Mouse (Mus musculus) liver, embryonic 14.5 days (tissue): ENCODE results near the gene Ppp1r14a. TPM values are rescaled to one million over a fixed set of nuclear protein-coding genes. Genes with fewer than 3 reads are reported as not detected.

ENCODE experiments used
- ATAC-seq: fragments of 200-750 bp; cut with Nextera tagmentation; 2 replicates; pipeline ENCODE4 v1.8.0; 2017; ENCODE audit warnings: moderate number of reproducible peaks, mild to moderate bottlenecking, moderate library complexity; ENCODE audit not compliant: insufficient read depth
- DNase-seq, 3 experiments: peaks; one replicate each; pipeline ENCODE4 v3.0.0-alpha.2; 2012 to 2013; ENCODE audit warnings: low read depth in 3 of 3, low spot score in 3 of 3
- H3K27ac ChIP-seq: fragments of 300-500 bp; sonication (generic); 2 replicates; pipeline ENCODE4 v1.5.1; 2014; ENCODE audit warnings: moderate library complexity, mild to moderate bottlenecking, control low read depth, inconsistent platforms
- H3K27me3 ChIP-seq: fragments of 300-500 bp; sonication (generic); 2 replicates; pipeline ENCODE4 v1.6.1; 2014; ENCODE audit warnings: mild to moderate bottlenecking, low read length, moderate library complexity; ENCODE audit not compliant: control insufficient read depth, insufficient read depth
- H3K36me3 ChIP-seq: fragments of 300-500 bp; sonication (generic); replicated peaks from 2 replicates; pipeline ENCODE4 v1.6.1; 2014; ENCODE audit warnings: low read depth; ENCODE audit not compliant: control insufficient read depth, insufficient read depth
- H3K4me1 ChIP-seq, 2 experiments: fragments of 200-500 bp in 1 of 2; fragments of 300-500 bp in 1 of 2; sonication (generic) in 1 of 2; replicated peaks; 2 replicates each; pipeline ENCODE4 v1.6.1; 2012 to 2014; ENCODE audit warnings: antibody characterized with exemption in 1 of 2, inconsistent platforms in 1 of 2, low read length in 1 of 2; ENCODE audit not compliant: control insufficient read depth in 2 of 2, insufficient read depth in 2 of 2
- H3K4me2 ChIP-seq: fragments of 300-500 bp; sonication (generic); 2 replicates; pipeline ENCODE4 v1.6.1; 2014; ENCODE audit warnings: low read depth, mild to moderate bottlenecking, control low read depth, moderate library complexity
- H3K4me3 ChIP-seq, 2 experiments: fragments of 200-500 bp in 1 of 2; fragments of 300-500 bp in 1 of 2; sonication (generic) in 1 of 2; 2 replicates each; pipeline ENCODE4 v1.5.1; 2012 to 2014; ENCODE audit warnings: low read depth in 2 of 2, low read length in 2 of 2, mild to moderate bottlenecking in 2 of 2, control low read depth in 1 of 2, inconsistent platforms in 1 of 2, moderate library complexity in 1 of 2; ENCODE audit not compliant: insufficient read depth in 1 of 2
- H3K9ac ChIP-seq: fragments of 300-500 bp; sonication (generic); replicated peaks from 2 replicates; pipeline ENCODE4 v1.6.1; 2014; ENCODE audit warnings: mild to moderate bottlenecking, control low read depth, moderate library complexity
- H3K9me3 ChIP-seq: fragments of 300-500 bp; sonication (generic); 2 replicates; pipeline ENCODE4 v1.6.1; 2016; ENCODE audit warnings: low read length, mixed read lengths; ENCODE audit not compliant: control insufficient read depth
- CTCF ChIP-seq: IDR thresholded peaks from 2 replicates; pipeline ENCODE4 v1.5.1; 2016; ENCODE audit warnings: antibody characterized with exemption, low read depth, control low read depth
- EP300 ChIP-seq: IDR thresholded peaks from 2 replicates; pipeline ENCODE4 v1.6.1; 2016; ENCODE audit warnings: antibody characterized with exemption, low read depth
- WGBS: fragments of 180-500 bp; shearing (Covaris S2); extraction: QIAGEN DNeasy Blood & Tissue Kit; methylation state at CpG from one replicate; pipeline ENCODE4 v1.1.7; 2014; ENCODE audit not compliant: insufficient replicate concordance; 5-methylcytosine and 5-hydroxymethylcytosine counted together
- polyA plus RNA-seq, 2 experiments: library from polyadenylated mRNA; depleted of rRNA in 1 of 2; stranded (reverse) in 1 of 2; unstranded in 1 of 2; fragments of >200 nt; fragmentation: Nextera tagmentation in 1 of 2; extraction: Ambion mirVana in 1 of 2; gene quantifications; 2 replicates each; pipeline versions ENCODE4 v1.2.1 to v1.2.3; 2012 to 2014

Ppp1r14a gene
- polyA plus RNA-seq, 2 experiments, result 2.3 to 2.5 TPM

DNA sequence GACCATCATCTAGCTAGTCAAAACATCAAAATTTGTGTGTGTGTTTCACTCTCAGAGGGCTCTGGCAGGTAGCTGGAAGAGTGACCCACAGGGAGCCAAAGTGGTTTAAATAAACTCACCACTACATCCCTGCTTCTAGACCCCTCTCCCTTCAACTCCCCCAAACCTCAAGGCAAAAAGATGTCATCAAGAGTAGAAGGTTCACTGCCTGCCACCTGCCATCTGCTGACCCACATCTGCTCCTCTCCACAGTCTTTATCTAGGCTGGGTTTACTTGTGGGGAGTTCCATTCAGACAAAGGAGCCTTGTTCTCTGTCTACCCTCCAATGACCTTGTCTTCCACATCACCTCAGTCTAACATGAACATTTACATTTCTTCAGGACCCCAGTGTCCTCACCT is 9.8 kb upstream of the Ppp1r14a start:
- Histone ChIP-seq H3K9me3 (no peaks in the 10 kb centered on the region), H3K9ac (no peak overlapping the region), H3K36me3 (no peaks in the 10 kb centered on the region), H3K4me2 (no peak overlapping the region), H3K4me1 (peaks cover 0 to 7% of the 10 kb centered on the region in 2 experiments; a peak in 3 of 4 replicates), H3K27me3 (peaks cover 6% of the 10 kb centered on the region), H3K4me3 (no peak overlapping the region), H3K27ac (no peak overlapping the region)
- no peak for DNase-seq
- ATAC-seq, result no peak
- TF ChIP-seq CTCF, result no peak
- TF ChIP-seq EP300, result no peak

DNA sequence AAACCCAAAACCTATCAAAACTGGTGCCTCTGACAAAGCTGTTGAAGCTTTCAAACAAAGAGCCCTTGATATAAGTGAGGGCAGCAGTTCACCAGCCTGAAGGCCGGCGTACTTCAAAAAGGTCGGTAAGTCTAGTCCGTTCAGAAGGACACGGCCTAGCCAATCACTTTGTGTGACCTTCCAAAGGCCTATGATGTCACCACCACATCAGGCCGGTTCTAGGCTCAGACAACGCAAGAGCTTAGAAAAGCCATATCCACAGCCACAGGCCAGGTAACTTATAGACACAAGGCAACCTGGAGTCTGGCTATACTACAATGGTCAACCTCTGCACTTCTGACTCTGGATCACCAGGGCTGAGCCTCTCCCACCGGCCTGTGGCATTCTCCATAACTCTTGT is 9.2 kb upstream of the Ppp1r14a start:
- Histone ChIP-seq H3K4me2 (no peak overlapping the region), H3K27ac (no peak overlapping the region), H3K4me1 (peaks cover 0 to 7% of the 10 kb centered on the region in 2 experiments; a peak in 3 of 4 replicates), H3K9ac (no peak overlapping the region), H3K4me3 (no peak overlapping the region), H3K9me3 (no peaks in the 10 kb centered on the region), H3K27me3 (peaks cover 6% of the 10 kb centered on the region), H3K36me3 (no peaks in the 10 kb centered on the region)
- DNase-seq (no peak), ATAC-seq (no peak)
- WGBS, result 71% methylated on average over 8 of the region's 8 CpGs
- TF ChIP-seq EP300, result no peak
- TF ChIP-seq CTCF, result no peak

DNA sequence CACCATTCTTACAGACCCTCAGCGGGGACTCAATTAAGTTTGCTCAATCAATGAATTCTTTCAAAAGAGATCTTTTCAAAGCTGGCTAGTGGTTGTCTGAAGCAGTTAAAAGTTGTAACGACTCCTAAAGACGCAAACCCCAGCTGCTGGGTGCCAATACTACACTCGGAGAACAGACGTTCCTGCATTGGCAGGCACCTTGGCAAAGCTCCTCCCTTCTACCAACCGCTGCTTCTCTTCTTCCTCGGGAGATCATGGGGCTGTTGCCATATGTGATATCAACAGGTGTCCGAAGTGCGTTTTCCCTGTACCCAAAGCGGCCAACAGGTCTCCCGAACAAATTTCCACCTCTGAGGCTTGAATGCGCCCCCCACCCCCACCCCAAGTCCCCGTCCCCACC is 8.3 kb upstream of the Ppp1r14a start:
- Histone ChIP-seq H3K27me3 (peaks cover 6% of the 10 kb centered on the region), H3K4me3 (peak overlapping the region; percentile 43 to 52; a peak in 3 of 4 replicates), H3K4me2 (peak overlapping the region; percentile 64), H3K27ac (no peak overlapping the region), H3K9me3 (no peaks in the 10 kb centered on the region), H3K9ac (no peak overlapping the region), H3K36me3 (no peaks in the 10 kb centered on the region), H3K4me1 (peaks cover 0 to 7% of the 10 kb centered on the region in 2 experiments; a peak in 3 of 4 replicates)
- ATAC-seq (no peak), DNase-seq (no peak)
- TF ChIP-seq CTCF (no peak), EP300 (no peak)
- WGBS, result 12% methylated on average over 13 of the region's 13 CpGs

DNA sequence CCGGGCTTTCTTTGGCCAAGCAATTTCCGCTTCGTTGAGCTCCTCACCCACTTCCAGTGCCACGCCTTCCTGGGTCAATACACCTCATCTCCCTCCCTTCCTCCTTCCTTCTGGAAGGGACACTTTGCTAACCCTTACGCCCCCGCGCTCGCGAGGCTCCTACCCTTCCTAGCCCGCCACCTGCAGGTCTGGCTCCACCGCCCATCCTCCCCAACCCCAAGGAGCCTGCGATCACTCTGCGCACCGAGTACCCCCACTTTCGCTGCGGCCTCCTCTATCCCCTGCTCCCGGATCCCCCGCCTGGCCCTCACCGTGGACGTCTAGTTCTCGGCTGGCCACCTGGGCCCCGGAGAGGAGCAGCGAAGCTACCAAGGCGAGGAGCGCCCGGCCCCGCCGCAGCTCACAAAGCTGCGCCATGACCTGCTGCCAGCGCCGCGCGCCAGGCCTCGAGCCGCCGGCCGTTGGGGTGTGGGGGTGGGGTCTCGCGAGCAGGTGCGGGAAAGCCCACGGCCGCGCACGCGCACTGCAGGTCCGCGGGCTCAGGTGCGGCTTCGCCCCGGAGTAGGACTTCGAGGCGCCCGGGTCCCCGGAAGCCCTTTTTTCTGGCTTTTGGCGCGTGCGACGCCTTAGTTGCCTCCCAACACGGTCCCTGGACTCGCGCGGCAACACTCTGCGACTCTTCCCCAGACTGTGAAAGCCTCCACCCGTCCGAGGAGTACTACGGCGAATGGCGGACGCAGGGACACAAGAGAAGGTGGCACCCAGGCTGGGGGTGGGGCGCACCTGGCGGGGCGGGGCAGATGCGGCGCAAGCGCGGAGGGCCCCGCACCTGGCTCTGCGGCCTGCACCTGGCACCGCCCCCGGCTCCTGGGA is 7.7 kb upstream of the Ppp1r14a start, which contains the start of gene Spint2:
TSS of gene Spint2 (minus strand) at position 712 of the 873 bp plus-strand sequence.
- peaks cover 0 to 7% of the 10 kb centered on the region in 2 experiments; a peak in 3 of 4 replicates for H3K4me1 ChIP-seq
- H3K27me3 ChIP-seq, result peaks cover 6% of the 10 kb centered on the region
- TF ChIP-seq EP300 (no peak), CTCF (peak; percentile 36)
- peak within 1 kb of the TSS; percentile 27; the same call in 1 of the 2 replicates for H3K9ac ChIP-seq
- under 1% methylated on average over 80 of the region's 80 CpGs for WGBS
- ATAC-seq, result peak; percentile 59; the same call in 1 of the 2 replicates
- peak within 1 kb of the TSS; percentile 64 for H3K4me2 ChIP-seq
- peak within 1 kb of the TSS; percentile 43 to 52 for H3K4me3 ChIP-seq
- H3K27ac ChIP-seq, result no peak within 1 kb of the TSS
- peak in 2 of 3 experiments; percentile 11 to 16 for DNase-seq
- no peaks in the 10 kb centered on the region for H3K9me3 ChIP-seq
- no peaks in the 10 kb centered on the region for H3K36me3 ChIP-seq

DNA sequence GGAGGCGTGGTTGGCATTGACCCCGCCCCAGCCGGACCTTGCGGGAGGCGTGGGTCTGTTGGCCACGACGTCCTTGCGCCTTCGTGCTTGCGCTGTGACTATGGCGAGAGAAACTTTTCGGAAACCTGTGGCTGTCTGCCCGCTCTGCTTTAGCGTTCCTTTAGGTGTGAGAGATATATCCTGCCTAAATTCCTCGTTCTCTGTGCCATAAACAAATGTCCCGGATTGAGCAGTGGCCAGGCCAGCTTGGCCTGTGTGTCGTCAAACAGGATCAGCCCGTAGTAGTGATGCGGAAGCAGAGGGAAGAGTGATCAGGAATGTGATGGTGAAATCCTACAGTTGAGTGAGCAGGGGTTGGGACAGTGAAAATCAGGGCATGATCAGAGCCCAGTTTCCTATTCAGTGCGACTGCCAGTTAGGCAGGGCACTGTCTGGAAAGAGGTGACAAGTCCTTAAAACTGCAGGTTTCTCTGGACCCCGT is 7.0 kb upstream of the Ppp1r14a start:
- Histone ChIP-seq H3K9ac (no peak overlapping the region), H3K4me3 (peak overlapping the region; percentile 43 to 52; a peak in 3 of 4 replicates), H3K9me3 (no peaks in the 10 kb centered on the region), H3K27ac (no peak overlapping the region), H3K27me3 (peaks cover 6% of the 10 kb centered on the region), H3K4me1 (peaks cover 0 to 7% of the 10 kb centered on the region in 2 experiments; a peak in 3 of 4 replicates), H3K4me2 (peak overlapping the region; percentile 64), H3K36me3 (no peaks in the 10 kb centered on the region)
- TF ChIP-seq CTCF, result no peak
- TF ChIP-seq EP300, result no peak
- ATAC-seq, result no peak
- no peak for DNase-seq
- 13% methylated on average over 21 of the region's 21 CpGs for WGBS
